Mouse (Mus musculus): Measurements from ENCODE around the gene Ccdc189.
"Not testable (repeated sequence)": the region's sequence is repeated elsewhere in the genome, so short reads cannot be mapped to it uniquely, and the experiment has no call there.

DNA sequence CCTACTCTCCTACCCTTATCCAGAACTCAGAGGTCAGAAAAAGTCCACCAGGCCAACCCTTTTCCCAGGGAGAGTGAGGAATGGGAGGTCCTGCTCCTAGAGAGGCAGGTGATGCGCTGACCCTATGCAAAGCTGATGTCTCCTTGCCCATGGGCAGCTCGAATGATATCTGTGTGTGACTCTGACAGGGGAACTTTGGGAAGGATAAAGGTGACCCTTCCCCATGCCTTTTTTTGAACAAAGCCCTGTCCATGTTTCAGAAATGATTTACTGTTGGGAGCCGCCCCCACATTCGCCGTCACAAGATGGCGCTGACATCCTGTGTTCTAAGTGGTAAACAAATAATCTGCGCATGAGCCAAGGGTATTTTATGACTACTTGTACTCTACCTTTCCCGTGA, 30.0 kb upstream of the Ccdc189 start:
- not testable (repeated sequence) for TF ChIP-seq POLR2A (IDR thresholded peaks at IDR 0.05; ENCODE audit: low read depth, low read length); CTCF (IDR thresholded peaks at IDR 0.05; ENCODE audit: extremely low read depth, insufficient read depth, insufficient read length, insufficient replicate concordance)
